Mouse (Mus musculus) embryonic facial prominence, embryonic 14.5 days (tissue): ENCODE measurements around the gene Tmem41b. TPM values are rescaled to one million over a fixed set of nuclear protein-coding genes. Genes with fewer than 3 reads are reported as not detected.

ENCODE experiments used
- ATAC-seq: fragments of 200-750 bp; cut with Nextera tagmentation; 2 replicates; pipeline ENCODE4 v1.8.0; 2017; ENCODE audit warnings: low read depth, moderate number of reproducible peaks, moderate TSS enrichment
- DNase-seq: peaks from one replicate; pipeline ENCODE4 v3.0.0-alpha.2; 2015; ENCODE audit warnings: low spot score
- H3K27ac ChIP-seq: fragments of 300-500 bp; sonication (generic); replicated peaks from 2 replicates; pipeline ENCODE4 v1.5.1; 2014; ENCODE audit warnings: low read depth, mild to moderate bottlenecking, low read length, moderate library complexity
- H3K27me3 ChIP-seq: fragments of 300-500 bp; sonication (generic); replicated peaks from 2 replicates; pipeline ENCODE4 v1.6.1; 2014; ENCODE audit warnings: low read length; ENCODE audit not compliant: control insufficient read depth, insufficient read depth
- H3K36me3 ChIP-seq: fragments of 300-500 bp; sonication (generic); 2 replicates; pipeline ENCODE4 v1.6.1; 2014; ENCODE audit warnings: low read length, mixed read lengths; ENCODE audit not compliant: control insufficient read depth, insufficient read depth
- H3K4me1 ChIP-seq: fragments of 300-500 bp; sonication (generic); 2 replicates; pipeline ENCODE4 v1.6.1; 2014; ENCODE audit warnings: antibody characterized with exemption, low read length; ENCODE audit not compliant: control insufficient read depth, insufficient read depth
- H3K4me2 ChIP-seq: fragments of 300-500 bp; sonication (generic); 2 replicates; pipeline ENCODE4 v1.6.1; 2014; ENCODE audit warnings: low read depth, mild to moderate bottlenecking, low read length, moderate library complexity, mixed read lengths
- H3K4me3 ChIP-seq: fragments of 300-500 bp; sonication (generic); 2 replicates; pipeline ENCODE4 v1.5.1; 2014; ENCODE audit warnings: low read depth, mild to moderate bottlenecking, low read length
- H3K9ac ChIP-seq: fragments of 300-500 bp; sonication (generic); 2 replicates; pipeline ENCODE4 v1.6.1; 2014; ENCODE audit warnings: low read depth, mild to moderate bottlenecking, low read length, moderate library complexity, mixed read lengths
- H3K9me3 ChIP-seq: fragments of 300-500 bp; sonication (generic); 2 replicates; pipeline ENCODE4 v1.6.1; 2016; ENCODE audit warnings: low read length; ENCODE audit not compliant: control insufficient read depth
- WGBS: fragments of 180-500 bp; shearing (Covaris S2); extraction: QIAGEN DNeasy Blood & Tissue Kit; methylation state at CpG from one replicate; pipeline ENCODE4 v1.1.7; 2014; 5-methylcytosine and 5-hydroxymethylcytosine counted together
- polyA plus RNA-seq: library from polyadenylated mRNA; unstranded; fragments of >200 nt; fragmentation: Nextera tagmentation; extraction: Ambion mirVana; gene quantifications from 2 replicates; pipeline ENCODE4 v1.2.1, GENCODE M21; 2014

Gene Tmem41b
- polyA plus RNA-seq, 1 experiment from 2014 or later, result 67.6 TPM

DNA sequence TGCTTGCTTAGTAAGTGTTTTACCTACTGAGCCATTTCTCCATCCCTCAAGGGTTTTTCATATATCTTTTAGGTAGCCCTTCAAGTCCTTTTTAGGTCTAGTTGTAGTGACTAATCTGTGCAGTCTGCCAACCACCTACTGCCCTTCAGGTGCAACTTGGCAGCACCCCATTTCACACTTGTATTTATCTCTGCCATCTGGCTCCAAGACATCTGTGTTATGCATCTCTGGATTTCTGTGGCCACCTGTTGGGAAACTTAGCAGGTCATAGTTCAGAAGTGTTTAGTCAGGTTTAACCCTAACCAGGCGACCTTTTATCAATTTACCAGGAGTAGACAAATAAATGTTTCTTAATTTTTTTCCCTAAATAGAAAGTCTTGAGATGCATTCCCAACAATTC, 24.7 kb upstream of the Tmem41b start:
- Histone ChIP-seq H3K4me3 (no peak overlapping the region), H3K4me1 (no peaks in the 10 kb centered on the region), H3K9ac (no peak overlapping the region), H3K9me3 (no peaks in the 10 kb centered on the region), H3K4me2 (no peak overlapping the region), H3K36me3 (no peaks in the 10 kb centered on the region), H3K27ac (no peak overlapping the region), H3K27me3 (no peaks in the 10 kb centered on the region)
- 48% methylated on average over 1 of the region's 1 CpGs for WGBS
- no peak for DNase-seq
- no peak for ATAC-seq

DNA sequence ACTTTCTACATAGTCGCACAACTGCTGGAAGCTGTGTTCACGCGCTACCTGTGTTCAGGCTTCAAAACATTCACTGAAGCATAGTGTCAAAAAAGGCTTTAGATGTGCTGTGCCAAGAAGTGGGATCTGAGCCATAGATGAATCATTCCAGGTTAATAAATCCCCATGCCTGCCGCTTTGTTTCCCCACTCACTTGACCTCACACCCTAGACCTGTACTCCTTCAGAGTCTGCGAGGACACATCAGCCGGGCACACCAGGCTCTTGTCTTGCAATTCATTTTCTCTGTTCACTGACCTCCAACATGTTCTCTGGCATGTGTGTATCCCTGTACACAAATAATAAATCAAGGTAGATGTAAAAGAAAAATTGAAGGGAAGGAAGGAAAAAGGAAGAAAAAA, 22.4 kb upstream of the Tmem41b start:
- Histone ChIP-seq H3K27me3 (no peaks in the 10 kb centered on the region), H3K4me3 (no peak overlapping the region), H3K36me3 (no peaks in the 10 kb centered on the region), H3K4me1 (no peaks in the 10 kb centered on the region), H3K4me2 (no peak overlapping the region), H3K9ac (no peak overlapping the region), H3K9me3 (no peaks in the 10 kb centered on the region), H3K27ac (no peak overlapping the region)
- 88% methylated on average over 6 of the region's 6 CpGs for WGBS
- DNase-seq (no peak), ATAC-seq (no peak)

DNA sequence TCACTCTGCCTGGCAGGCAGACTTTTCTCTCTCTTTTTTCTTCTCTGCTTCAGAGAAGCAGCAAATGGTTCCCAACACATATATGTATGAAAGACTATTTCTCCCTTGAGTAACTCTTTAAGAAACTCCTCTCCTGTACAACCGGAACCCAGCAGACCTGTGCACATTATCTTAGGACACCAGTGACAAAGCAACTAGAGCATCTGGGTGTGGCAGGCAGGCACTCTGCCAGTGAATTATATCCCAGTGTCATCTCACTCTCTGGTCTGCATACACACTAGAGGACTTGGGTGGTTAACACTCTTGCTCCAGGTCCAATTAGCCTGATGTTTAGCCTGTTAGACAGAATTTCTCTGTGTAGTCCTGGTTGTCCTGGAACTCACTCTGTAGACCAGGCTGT, 21.8 kb upstream of the Tmem41b start:
- DNase-seq (no peak), ATAC-seq (no peak)
- H3K27ac ChIP-seq, result no peak overlapping the region
- no peaks in the 10 kb centered on the region for H3K4me1 ChIP-seq
- H3K4me3 ChIP-seq, result no peak overlapping the region
- H3K36me3 ChIP-seq, result no peaks in the 10 kb centered on the region
- H3K4me2 ChIP-seq, result no peak overlapping the region
- no peak overlapping the region for H3K9ac ChIP-seq
- no peaks in the 10 kb centered on the region for H3K27me3 ChIP-seq
- no peaks in the 10 kb centered on the region for H3K9me3 ChIP-seq
- 94% methylated on average over 1 of the region's 1 CpGs for WGBS

DNA sequence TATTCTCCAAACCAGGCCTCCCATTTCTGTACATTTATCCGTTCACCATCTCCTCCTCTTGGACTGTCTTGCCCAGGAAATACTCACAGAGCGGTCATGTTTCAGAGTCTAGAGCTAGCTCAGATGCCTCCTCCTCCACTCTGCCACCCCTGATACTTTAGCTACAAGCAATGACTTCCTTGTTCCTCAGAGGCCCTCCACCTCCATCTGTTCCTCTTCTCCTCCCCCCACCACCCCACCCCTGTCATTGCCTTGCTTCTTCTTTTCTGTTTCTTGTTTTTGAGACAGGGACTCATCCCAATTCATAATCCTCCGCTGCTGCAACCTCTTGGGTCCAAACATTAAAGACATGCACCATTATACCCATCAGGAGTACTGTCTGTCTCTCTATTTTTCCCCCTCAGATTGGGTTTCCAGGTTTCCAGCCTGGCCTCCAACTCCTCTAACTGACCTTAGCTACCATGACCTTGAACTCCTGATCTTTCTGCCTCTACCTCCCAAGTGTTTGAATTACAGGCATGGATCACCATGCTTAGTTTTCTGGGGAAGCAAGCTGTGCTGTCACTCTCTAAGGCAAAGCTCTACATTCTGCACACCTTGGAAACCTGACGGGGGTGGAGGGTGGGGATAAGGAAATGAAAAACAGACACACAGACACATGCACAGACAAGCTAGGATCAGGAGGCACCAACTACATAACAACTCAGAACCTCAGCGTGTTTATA, 19.9 kb upstream of the Tmem41b start:
- no peak overlapping the region for H3K4me2 ChIP-seq
- no peaks in the 10 kb centered on the region for H3K4me1 ChIP-seq
- H3K9ac ChIP-seq, result no peak overlapping the region
- no peaks in the 10 kb centered on the region for H3K9me3 ChIP-seq
- H3K4me3 ChIP-seq, result no peak overlapping the region
- no peak for DNase-seq
- H3K36me3 ChIP-seq, result no peaks in the 10 kb centered on the region
- no peak overlapping the region for H3K27ac ChIP-seq
- WGBS, result 63% methylated on average over 5 of the region's 5 CpGs
- no peaks in the 10 kb centered on the region for H3K27me3 ChIP-seq
- no peak for ATAC-seq

DNA sequence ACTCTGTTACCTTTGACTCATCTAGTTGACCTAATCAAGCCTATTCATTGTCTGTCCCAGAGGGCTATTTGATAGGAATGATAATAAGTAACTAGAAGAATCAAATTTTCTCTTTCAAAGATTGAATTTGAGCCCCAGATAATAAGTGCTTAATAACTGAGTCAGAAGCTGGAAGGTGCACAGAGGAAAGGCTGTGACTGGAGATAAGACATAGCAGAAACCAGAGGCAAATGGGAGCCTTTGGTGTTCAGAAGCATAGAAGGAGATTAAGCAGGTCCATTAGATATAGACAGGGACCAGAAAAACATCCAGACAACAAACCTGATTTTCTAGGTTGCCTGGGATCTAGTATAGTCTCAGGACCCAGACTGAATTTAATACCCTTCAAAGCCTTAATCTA, 19.2 kb upstream of the Tmem41b start:
- DNase-seq, result no peak
- Histone ChIP-seq H3K27me3 (no peaks in the 10 kb centered on the region), H3K9me3 (no peaks in the 10 kb centered on the region), H3K36me3 (no peaks in the 10 kb centered on the region), H3K4me3 (no peak overlapping the region), H3K27ac (no peak overlapping the region), H3K9ac (no peak overlapping the region), H3K4me1 (no peaks in the 10 kb centered on the region), H3K4me2 (no peak overlapping the region)
- ATAC-seq, result no peak

DNA sequence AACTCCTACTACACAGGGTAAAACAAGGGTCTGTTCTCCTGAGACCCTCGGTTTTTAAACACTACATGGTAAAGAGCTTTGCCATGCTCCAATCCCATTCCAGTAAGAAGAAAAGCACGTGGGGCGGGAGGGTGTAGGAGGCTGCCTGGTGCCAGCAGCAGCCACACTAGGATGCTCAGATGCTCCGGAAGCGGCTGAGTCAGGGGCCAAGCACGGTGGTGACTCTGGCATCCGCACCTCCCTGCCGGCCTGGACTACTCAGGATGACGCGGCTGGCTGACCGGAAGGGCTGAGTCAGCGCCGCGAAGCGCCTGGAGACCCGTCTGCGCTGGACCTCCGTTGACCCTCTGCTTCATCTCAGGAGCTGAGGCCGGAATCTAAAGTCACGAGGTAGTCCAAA, 16.2 kb upstream of the Tmem41b start:
- H3K27ac ChIP-seq, result no peak overlapping the region
- peak; percentile 30 for DNase-seq
- no peaks in the 10 kb centered on the region for H3K27me3 ChIP-seq
- no peak; the same call in 1 of the 2 replicates for ATAC-seq
- H3K4me1 ChIP-seq, result no peaks in the 10 kb centered on the region
- H3K4me2 ChIP-seq, result peak overlapping the region; percentile 33
- H3K4me3 ChIP-seq, result no peak overlapping the region
- no peaks in the 10 kb centered on the region for H3K36me3 ChIP-seq
- no peaks in the 10 kb centered on the region for H3K9me3 ChIP-seq
- 14% methylated on average over 20 of the region's 20 CpGs for WGBS
- H3K9ac ChIP-seq, result no peak overlapping the region

DNA sequence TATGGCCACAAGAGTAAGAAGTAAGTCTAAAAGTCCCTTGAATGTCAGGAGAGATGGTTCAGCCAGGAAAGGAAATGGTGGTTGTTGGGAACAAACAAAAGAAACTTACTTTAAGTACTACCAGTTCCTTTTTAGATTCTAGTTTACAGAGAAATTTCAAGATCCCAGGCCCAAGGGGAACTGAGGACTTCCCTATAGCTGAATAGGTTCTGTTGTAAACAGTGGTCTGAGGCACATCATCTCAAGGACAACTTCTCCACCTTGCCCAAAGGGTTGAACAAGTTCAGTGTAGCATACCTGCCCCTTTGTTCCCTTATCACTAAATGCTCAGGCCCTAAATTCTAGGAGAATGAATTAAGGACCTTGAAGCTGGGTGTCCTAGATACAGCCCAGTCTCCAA, 15.4 kb upstream of the Tmem41b start:
- Histone ChIP-seq H3K4me1 (no peaks in the 10 kb centered on the region), H3K36me3 (no peaks in the 10 kb centered on the region), H3K4me2 (no peak overlapping the region), H3K4me3 (no peak overlapping the region), H3K27me3 (no peaks in the 10 kb centered on the region), H3K27ac (no peak overlapping the region), H3K9me3 (no peaks in the 10 kb centered on the region), H3K9ac (no peak overlapping the region)
- ATAC-seq (no peak), DNase-seq (no peak)

DNA sequence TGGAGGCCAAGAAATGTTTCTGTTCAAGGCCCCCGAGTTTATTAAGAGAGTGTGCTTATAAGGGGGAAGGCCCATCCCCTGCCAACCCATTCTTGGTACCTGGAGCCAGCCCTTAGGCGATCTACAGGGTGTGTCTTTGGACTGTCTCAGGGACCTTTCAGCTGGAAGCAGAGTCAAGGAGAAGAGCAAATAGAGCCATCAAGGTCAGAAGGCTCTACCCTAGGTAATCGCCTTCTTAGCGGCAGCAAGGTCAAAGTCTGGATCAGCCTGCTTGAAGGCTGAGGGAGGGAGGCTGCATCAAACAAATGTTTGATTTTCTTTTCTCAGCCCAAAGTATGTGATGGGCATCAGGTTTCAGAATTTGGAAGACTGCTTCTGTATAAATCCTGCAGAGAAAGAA, 11.7 kb upstream of the Tmem41b start:
- DNase-seq (no peak), ATAC-seq (no peak)
- WGBS, result 66% methylated on average over 4 of the region's 4 CpGs
- Histone ChIP-seq H3K4me1 (no peaks in the 10 kb centered on the region), H3K27ac (no peak overlapping the region), H3K9ac (no peak overlapping the region), H3K4me2 (no peak overlapping the region), H3K27me3 (no peaks in the 10 kb centered on the region), H3K9me3 (no peaks in the 10 kb centered on the region), H3K36me3 (no peaks in the 10 kb centered on the region), H3K4me3 (no peak overlapping the region)

DNA sequence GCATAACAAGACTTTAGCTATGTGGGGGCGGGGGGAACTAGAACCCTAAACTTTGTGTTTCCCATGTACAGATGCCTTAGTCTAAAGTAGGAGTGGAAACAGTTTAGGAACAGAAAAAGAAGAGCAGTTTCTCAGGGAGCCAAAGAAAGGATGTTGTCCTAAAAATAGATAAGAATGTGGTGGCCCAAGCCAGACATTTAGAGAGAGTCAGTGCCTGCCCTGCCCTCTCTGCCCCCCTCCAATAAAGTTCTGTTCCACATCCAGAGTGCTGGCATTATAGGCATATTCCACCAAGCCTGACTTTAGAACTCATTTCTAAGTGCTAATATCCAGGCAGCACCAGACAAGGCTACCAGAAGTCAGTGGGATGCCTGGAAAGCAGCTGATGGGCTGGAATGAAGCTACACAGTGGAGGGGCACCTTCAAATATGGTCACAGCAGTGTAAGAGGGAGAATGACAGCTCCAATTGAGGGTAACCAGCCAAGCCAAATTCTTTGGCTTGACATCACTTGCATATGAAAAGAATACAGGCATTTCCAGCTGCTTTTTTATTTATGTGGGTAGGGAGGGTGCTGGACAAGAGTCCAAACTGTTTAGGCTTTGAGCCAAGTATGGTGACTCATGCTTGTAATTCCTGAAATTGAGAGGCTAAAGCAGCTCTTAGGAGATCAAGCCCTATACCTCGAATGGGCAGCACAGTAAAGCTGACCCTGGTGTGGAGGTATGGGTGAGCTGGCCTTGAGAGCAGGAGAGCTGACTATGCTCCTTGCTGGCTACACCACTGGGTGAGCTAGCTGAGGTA, 6.6 kb upstream of the Tmem41b start:
- Histone ChIP-seq H3K27me3 (no peaks in the 10 kb centered on the region), H3K27ac (no peak overlapping the region; the same call in 1 of the 2 replicates), H3K4me1 (no peaks in the 10 kb centered on the region), H3K4me2 (no peak overlapping the region), H3K4me3 (no peak overlapping the region), H3K9ac (no peak overlapping the region), H3K36me3 (no peaks in the 10 kb centered on the region), H3K9me3 (no peaks in the 10 kb centered on the region)
- ATAC-seq (peak; percentile 88), DNase-seq (peak; percentile 80)
- 48% methylated on average over 2 of the region's 2 CpGs for WGBS
